Mouse (Mus musculus) cerebellum, postnatal 25 days (tissue): ENCODE data around the gene Naa15.
A peak's percentile ranks its signal among the peaks of the same experiment; 100 is the strongest.

Source experiments
- DNase-seq, 2 experiments: peaks; one replicate each; pipeline ENCODE4 v3.0.0; 2021; ENCODE audit warnings: mixed read lengths in 2 of 2

Naa15 gene

DNA sequence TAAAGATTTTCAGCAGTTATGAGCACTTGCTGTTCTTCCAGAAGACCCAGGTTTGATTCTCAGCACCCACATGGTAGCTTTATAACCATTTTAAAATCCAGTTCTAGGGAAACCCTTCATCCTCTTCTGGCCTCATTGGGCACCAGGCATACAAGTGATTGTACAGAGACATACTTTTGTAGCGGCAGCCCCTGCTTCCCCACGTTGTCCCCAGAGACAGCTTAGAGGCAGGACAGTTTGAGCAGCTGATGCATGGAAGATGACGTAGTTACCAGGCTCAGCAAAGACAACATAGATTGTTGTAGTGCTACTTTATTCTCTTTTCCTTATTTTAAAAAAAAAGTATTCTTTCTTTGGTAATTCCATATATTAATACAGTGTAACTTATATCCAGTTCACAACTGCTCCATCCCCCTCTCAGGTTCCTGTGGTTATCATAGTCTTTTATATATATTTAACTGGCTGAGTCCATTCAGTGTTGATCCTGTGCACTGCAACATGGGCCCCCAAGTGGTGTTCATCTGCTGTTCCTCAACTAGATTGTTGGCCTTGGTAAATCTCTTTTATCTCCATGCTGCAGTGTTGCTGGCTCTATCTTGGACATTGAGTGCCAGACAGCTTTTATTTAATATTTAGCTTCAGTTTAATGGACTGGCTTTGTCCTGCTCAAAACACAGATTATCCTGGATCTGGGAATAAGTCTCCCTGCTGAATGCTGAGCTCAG lies 20.1 kb downstream of the Naa15 start:
- no peak for DNase-seq

DNA sequence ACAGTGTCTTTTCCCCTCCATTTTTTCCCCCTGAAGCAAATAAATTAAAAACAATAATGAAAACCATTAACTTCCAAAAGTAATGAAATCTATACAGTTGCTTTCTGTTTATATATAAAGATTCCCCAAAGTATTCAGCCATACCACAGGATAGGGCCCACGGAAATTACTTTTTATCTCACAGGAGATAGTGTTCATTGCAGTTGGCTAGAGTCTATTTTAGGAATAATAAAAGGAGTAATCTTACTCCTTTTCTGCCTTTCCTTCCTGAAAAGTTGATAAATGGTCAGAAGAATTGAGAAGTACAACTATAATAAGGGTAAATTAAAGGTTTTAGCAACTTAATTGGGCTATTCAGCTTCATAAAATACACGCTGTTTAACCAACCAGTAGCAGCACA lies 53.6 kb downstream of the Naa15 start:
- DNase-seq = no peak

DNA sequence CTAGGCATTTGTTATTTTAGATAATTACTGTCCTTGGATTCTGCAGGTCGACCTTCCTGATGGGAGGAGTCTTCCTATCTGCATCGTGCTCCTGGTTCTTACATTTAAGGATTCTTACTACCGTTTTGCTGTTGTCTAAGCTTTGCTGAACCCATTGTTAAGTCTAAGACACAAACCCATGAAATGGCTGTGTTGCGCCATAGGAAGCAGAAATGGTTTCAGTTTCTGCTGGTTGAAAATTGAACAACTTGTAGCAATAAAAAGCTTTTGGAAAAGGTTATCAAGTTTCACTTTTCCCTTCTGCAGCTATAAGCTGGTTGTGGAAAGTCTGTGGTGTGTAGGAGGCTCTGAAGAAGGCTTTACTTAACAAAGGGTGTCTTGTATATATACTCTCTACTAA lies 60.8 kb downstream of the Naa15 start:
- no peak for DNase-seq

- DNase-seq = no peak
Measured at GRCm38 (mm10) chr3:51479893-51480292, 64.9 kb downstream of the Naa15 start.

DNA sequence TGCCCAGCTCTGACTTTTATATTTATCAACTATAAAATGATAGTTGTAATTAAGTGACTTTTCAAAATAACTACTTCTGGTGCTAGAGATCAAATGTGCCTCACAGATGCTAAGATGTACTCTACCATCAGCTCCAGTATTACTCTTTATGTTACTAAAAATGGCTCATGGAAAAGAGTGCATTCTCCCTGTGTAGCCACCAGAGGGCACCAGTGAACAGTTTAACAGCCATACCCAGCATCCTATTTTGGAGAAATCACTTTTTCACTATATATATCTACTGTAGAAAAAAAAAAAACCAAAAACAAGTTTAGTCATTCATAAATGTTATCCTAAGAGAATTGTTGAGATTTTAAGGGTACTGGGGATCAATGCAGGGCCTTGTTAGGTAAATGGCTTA lies 66.1 kb downstream of the Naa15 start:
- DNase-seq = peak; percentile 60 to 76

GRCm38 (mm10) chr3:51481881-51482280 lies 66.9 kb downstream of the Naa15 start:
- no peak for DNase-seq

DNA sequence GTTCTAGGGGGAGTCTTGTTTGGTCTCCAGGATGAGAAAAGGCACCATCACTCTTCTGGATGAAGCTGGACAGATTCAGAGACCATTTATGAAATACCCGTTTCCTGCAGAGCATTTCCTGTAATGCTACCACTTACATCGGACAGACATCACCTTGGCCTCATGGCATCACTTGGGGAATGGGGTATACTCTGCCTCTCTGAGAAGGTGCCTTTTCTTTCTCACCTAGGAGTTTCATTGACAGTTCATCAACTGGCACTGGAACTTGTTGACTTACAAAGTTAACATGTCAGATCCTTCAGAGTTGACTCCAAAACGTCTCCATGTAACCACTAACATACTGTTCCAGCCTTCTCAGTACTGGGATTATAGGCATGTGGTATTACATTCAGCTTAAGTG lies 67.8 kb downstream of the Naa15 start:
- no peak for DNase-seq

GRCm38 (mm10) chr3:51483741-51484359 lies 68.9 kb downstream of the Naa15 start, which contains the start of gene Rab33b:
TSS of gene Rab33b (plus strand) at chr3:51483920.
- peak; percentile 98 to 99 for DNase-seq

GRCm38 (mm10) chr3:51484370-51484769 lies 69.4 kb downstream of the Naa15 start:
- DNase-seq = no peak

GRCm38 (mm10) chr3:51485347-51485746 lies 70.4 kb downstream of the Naa15 start:
- DNase-seq = no peak

DNA sequence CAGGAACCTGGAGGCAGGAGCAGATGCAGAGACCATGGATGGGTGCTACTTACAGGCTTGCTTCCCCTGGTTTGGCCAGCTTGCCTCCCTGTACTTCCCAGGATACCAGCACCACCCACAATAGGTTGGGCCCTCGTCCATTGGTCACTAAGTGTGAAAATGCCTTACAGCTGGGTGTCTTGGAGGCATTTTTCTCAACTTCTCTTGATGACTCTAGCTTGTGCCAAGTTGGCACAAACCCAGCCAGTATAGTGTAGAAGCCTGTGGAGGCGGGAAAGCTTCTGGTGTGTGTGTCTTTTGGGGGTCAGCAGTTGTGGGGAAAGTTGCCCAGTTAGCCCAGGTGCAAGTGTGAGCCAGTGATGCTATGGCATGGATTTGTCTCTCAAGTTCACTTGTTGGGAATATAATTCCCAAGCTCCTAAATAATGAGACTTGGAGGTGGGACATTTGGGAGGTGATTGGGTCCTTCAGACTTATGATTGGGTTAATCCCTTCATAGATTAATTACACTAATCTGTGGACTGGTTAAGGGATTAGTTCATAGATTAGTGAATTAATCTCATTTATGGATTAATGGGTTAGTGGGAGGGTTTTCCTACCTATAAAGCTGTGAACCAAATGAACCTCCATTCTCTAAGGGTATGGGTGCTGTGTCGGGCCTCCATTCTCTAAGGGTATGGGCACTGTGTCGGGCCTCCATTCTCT lies 71.7 kb downstream of the Naa15 start:
- DNase-seq = peak; percentile 31 to 42

DNA sequence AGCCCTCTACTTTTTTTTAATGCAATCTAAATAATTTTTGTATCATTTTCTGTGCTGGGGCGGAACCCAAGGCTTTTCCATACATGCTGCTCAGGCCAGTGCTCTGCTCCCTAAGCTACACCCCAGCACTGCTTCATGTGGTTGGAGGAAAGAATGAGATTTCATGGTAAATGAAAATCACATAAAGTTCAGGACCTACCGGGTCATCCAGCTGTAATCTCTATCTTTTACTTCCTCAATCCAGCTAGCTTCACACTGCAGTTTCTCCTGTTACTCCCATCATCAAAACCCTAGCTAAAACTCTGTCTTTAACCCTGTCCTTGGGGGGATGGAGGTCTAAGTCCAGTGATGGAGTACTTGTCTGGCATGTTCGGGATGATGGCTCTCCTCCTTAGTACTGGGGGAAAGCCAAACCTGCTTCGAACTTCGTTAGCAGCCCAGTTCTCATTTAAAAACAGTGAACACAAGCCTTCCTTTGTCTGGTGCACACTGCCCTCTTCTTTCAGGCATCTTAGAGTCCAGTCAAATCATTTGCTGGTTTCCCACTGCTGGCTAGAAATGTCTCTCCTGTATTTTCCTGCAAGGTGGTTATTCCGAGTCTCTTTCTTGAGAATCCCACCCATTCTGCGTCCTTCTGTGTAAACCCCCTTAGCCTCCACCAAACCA lies 75.3 kb downstream of the Naa15 start:
- DNase-seq = no peak

- DNase-seq = no peak
Measured at GRCm38 (mm10) chr3:51493272-51493838, 78.4 kb downstream of the Naa15 start.

GRCm38 (mm10) chr3:51494466-51494865 lies 79.5 kb downstream of the Naa15 start:
- DNase-seq = no peak

DNA sequence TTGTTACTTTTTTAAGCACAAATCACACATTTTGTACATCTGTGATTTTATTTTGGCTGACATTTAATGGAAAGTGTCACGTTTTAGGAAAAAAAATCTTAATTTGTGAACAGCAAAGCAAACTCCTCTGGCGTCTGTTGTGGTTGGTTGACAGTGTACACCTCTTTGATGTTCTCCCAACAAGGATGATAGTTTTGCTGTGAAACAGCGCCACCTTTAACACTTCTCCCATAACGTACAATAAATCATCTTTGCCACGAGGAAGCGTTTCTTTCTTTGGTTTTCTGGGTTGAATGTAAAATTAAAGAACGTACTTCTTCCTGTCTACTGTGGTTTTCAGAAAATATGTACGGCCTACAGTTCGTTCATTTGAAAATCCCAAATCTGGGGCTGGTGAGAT lies 80.7 kb downstream of the Naa15 start:
- no peak for DNase-seq

DNA sequence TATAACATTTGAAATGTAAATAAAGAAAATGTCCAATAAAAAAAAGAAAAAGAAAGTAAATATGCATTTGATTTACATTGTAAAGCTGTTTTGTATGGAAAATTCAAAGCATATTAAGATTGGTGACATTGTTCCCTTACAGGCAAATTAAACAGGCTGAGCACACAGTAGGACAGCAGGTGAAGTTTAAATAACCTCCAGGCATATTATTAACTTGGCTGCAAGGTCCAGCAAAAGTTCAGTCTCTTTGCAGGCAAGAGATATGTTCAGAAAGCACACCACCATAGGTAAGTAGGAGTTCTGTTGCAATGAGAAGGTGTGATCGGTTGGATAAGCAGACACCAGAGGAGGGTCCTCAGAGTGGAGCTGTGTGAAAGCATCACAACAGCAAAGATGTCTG lies 83.0 kb downstream of the Naa15 start:
- no peak for DNase-seq

DNA sequence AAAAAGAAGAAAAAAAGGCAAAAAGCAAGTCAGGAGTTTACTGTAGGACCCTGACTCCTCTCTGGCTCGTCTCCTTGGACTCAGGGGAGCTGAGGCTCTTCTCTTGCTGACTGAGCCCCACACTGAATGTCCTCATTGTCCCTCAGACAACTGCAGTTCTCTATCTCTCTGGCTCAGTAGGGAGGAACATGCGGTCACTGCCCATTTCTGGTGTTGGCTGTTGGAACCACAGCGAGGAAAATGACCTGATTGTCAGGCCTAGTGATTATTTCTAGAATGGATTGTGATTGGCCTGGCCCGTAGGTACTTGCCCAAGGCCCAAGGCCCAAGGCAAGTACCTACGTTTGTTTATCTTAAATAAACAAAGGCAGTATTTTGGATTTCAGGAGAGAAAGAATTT lies 83.7 kb downstream of the Naa15 start:
- DNase-seq = no peak

GRCm38 (mm10) chr3:51499876-51500275 lies 84.9 kb downstream of the Naa15 start:
- no peak for DNase-seq

- DNase-seq = no peak
Measured at GRCm38 (mm10) chr3:51504385-51504952, 89.5 kb downstream of the Naa15 start.

- DNase-seq = peak in 1 of 2 experiments; percentile 43
Measured at GRCm38 (mm10) chr3:51505465-51505864, 90.5 kb downstream of the Naa15 start.

DNA sequence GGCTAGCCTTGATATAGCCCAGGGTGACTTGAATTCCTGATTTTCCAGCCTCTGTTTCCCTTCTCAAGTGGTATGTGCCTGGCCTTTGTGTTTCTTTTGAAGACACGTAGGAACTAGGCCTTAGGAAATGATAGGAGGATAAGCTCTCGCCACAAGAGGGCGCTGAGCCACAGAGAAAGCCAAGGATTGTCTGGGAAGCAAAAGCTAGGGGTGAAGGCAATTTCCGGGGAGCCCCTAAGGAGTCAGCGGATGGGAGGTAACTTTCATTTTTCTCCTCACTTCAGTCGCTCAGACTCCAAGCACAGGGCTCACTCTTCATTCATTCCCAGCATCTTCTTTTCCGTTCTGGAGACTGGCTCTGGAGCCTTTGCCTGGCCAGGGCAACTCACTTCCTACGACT lies 96.0 kb downstream of the Naa15 start:
- DNase-seq = peak; percentile 88 to 93

- DNase-seq = peak; percentile 47 to 75
Measured at GRCm38 (mm10) chr3:51511983-51512382, 97.0 kb downstream of the Naa15 start.

GRCm38 (mm10) chr3:51517467-51517866 lies 102.5 kb downstream of the Naa15 start:
- no peak for DNase-seq
